ENCODE assay signal across 8 mouse cellular contexts in genomic region chr5:108433804-108434587, GRCm38 (mm10). TPM values are rescaled to one million over a fixed set of nuclear protein-coding genes. Genes with fewer than 3 reads are reported as not detected.
A peak's percentile ranks its signal among the peaks of the same experiment; 100 is the strongest.
DNase-seq lines count a peak whose midpoint lies in the region; ATAC-seq lines count a peak whose summit lies in the region.

TSS of gene Atp5k (minus strand) at chr5:108434448.

- H3K36me3 ChIP-seq in intestine, embryonic 14.5 days (ENCODE audit: control insufficient read depth, insufficient read depth, low read length) = peaks cover 28% of the 10 kb centered on the region

- H3K4me3 ChIP-seq in intestine, embryonic 14.5 days (ENCODE audit: low read depth, low read length) = peak within 1 kb of the TSS; percentile 70

- no peaks in the 10 kb centered on the region for H3K27me3 ChIP-seq in intestine, embryonic 14.5 days (replicated peaks; ENCODE audit: control insufficient read depth, insufficient read depth, low read length)

- H3K4me1 ChIP-seq in intestine, embryonic 14.5 days (replicated peaks; ENCODE audit: control insufficient read depth, insufficient read depth, low read length) = peaks cover 6% of the 10 kb centered on the region

- peak; percentile 85 for ATAC-seq in intestine, embryonic 14.5 days (replicated peaks; ENCODE audit: low FRiP score, low TSS enrichment, low read depth)

- 1% methylated on average over 42 of the region's 42 CpGs for WGBS in intestine, embryonic 14.5 days

- H3K9me3 ChIP-seq in intestine, embryonic 14.5 days (ENCODE audit: control insufficient read depth, low read length) = no peaks in the 10 kb centered on the region

- H3K9ac ChIP-seq in intestine, embryonic 14.5 days (ENCODE audit: low read length) = peak within 1 kb of the TSS; percentile 83

- intact Hi-C loops in left cerebral cortex, postnatal 14 days (cut with DNase I) = no loop called here

- peak within 1 kb of the TSS; percentile 77 for H3K4me2 ChIP-seq in intestine, embryonic 14.5 days (ENCODE audit: low read length)

- no peak within 1 kb of the TSS for H3K27ac ChIP-seq in intestine, embryonic 14.5 days (ENCODE audit: low read depth)

- peak; percentile 94 to 98 for DNase-seq in adrenal gland, adult (ENCODE audit: inconsistent age in 2 of 2, low spot score in 1 of 2)
- peak; percentile 98 for DNase-seq in embryo, embryonic 10.5 days (ENCODE audit: low spot score)
- DNase-seq in gastrocnemius, postnatal 25 days = peak; percentile 87
- peak; percentile 96 for DNase-seq in intestine, embryonic 14.5 days (ENCODE audit: low spot score)
- peak; percentile 95 to 97 for DNase-seq in left cerebral cortex, postnatal 14 days (ENCODE audit: low spot score in 2 of 2)
- DNase-seq in mesoderm, embryonic 11.5 days (ENCODE audit: low read depth, low spot score) = peak; percentile 95
- peak; percentile 91 to 93 for DNase-seq in right cerebral cortex, postnatal 36 days (ENCODE audit: low spot score in 2 of 2)
- DNase-seq in yolk sac, embryonic 10.5 days (ENCODE audit: low spot score) = peak; percentile 92

RNA-seq across cellular contexts. Expression of gene Atp5k, which starts in this region (rescaled TPM):
- 100 to 1,000 TPM; 764 to 791 TPM for total RNA-seq in gastrocnemius, postnatal 25 days (2021)
- polyA plus RNA-seq in intestine, embryonic 14.5 days (2014; fragmentation: Nextera tagmentation; extraction: Ambion mirVana) = 452 and 522 TPM in 2 replicates
- 100 to 1,000 TPM; 253 to 266 TPM for total RNA-seq in left cerebral cortex, postnatal 14 days (2021)
